Mouse (Mus musculus) right cerebral cortex, adult 2 months (tissue): ENCODE results near the gene Clcn6.
"Not testable (repeated sequence)": the region's sequence is repeated elsewhere in the genome, so short reads cannot be mapped to it uniquely, and the experiment has no call there.

Source experiments
- DNase-seq, 2 experiments: peaks; one replicate each; pipeline ENCODE4 v3.0.0; 2021 to 2022; ENCODE audit warnings: low spot score in 2 of 2

Gene Clcn6

DNA sequence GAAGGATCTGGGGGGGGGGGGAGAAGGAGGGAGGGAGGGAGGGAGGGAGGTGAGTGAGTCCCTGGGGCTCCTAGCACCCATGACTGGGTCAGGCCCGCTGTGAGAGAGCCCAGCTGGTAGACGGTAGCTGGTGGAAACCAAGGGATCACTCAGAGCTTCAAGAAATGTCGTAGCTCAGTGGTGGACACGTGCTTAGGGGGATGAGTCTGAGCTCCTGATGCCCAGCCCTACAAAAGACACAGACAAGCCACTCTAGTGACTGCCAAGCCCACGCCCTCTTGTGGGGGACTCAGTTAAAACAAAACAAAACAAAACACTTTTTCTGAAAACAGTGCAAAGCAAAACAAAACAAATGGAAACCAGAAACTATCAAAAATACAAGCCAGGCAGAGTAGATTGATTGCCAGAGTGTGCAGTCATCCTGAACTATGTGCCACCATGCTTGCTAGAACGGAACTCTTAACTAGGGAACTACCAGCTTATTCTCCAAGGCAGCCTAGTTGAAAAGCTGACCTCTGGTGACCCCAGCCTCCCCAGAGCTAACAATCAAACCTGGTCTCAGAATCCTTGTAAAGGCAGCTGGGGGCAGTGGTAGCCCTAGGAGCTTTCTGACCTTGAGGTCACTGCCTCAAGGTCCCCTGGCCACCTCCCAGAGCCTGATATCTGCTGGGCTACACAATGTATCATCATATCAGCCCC lies 27.2 kb upstream of the Clcn6 start:
- no peak for DNase-seq

DNA sequence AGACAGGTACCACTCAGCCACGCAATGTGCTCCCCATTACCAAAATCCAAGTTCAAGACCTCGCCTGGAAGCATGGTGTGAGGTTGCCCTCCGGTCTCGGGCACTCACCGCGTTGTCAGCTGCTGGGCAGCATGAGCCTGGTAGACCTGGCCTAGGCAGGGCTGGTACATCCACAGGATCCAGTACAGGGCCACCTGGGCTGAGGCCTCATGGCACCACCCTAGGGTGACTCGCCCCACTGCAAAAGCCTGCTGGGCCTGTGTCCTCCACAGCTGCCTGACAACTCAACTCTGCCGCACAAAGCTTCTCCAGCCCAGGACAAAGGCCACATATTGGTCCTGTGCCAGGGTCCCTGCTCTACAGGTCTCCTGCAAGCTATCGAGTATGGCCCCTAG lies 22.5 kb upstream of the Clcn6 start:
- DNase-seq, result no peak

DNA sequence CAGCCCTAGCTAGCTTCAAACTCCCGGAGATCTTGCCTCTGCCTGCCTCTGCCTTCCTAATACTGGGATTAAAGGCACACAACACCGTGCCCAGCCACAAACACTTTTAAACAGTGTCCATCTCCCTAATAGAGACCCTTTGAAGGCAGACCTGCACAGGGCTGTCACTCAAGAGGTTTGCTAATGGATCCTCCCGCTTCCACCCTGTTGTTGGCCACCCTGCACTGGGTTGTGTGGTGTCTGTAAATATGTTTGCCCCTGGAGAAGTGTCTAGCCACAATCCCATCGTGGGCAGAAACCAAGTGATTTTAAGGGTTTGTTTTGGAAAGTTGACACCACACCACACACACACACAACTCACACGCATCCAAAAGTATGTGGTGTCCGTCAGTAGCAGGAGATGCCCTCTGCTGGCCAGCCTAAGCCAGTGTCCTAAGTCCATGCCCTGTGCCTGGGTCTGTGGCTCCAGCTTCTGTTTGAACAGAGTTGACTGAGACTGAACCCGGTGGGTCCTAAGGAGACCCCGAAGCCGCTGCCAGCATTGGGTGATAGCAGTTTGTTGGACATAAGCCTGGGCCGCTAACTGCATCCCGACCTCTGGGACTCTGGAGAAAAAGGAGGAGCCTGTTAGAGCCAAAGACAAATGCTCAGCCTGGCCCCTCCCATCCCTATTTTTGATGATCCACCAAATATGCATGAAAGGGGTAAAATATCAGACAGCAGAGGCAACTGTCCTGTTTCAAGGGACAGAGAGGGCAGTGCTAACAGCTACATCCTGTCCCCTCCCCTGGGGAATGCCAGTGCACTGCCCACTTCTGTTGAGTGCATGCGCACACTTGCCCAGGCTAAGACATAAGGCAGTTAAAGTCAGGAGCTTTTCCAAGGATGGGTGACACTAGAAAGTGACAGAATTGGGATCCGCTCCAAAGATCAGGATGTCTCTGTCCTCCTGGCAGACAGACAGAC lies 21.8 kb upstream of the Clcn6 start:
- no peak for DNase-seq

DNA sequence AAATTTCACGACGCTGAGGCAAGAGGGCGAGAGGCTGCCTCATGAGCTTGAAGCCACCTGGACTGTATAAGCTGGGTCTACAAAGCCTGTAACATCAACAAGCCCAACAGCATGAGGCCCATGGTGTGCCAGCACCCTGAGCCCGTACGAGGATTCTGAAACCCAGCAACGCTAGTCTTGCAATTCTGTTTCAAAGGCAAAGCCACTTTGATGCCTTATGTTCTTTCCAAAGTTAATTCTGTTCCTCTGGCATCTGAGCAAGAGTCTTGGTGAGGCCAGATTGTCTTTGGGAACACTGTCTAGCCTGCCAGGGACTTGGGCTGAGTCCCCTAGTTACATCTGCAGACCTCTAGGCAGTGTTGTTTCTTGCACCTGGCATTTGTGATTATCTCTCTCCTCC lies 20.4 kb upstream of the Clcn6 start:
- peak in 1 of 2 experiments; percentile 23 for DNase-seq

DNA sequence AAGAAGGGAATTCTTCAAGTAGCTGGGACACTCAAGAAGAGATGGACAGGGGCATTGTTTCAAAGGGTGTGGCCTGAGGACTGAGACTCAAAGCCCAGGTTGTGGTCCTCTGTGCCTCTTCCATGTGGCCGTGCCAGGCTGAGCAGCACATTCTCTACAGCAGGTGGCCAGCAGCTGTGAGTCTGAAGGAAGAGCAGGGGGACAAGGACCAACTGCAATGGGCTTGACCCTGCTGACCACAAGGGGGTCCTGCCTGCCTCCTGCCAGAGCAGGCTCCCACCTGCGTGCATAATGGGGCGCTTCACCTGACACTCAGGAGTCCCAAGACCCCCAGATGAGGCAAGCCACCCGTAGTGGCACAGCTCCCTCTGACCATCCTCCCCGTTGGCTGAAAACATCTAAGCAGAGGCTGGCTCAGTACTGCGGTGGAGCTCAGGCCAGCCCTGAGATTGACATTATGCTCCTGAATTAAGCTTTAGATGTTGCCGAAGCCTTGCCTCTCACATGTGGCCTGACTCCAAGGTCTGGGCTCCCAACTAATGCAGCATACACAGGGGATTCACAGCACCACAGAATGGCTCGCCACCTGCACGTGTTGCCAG lies 19.7 kb upstream of the Clcn6 start:
- no peak for DNase-seq

DNA sequence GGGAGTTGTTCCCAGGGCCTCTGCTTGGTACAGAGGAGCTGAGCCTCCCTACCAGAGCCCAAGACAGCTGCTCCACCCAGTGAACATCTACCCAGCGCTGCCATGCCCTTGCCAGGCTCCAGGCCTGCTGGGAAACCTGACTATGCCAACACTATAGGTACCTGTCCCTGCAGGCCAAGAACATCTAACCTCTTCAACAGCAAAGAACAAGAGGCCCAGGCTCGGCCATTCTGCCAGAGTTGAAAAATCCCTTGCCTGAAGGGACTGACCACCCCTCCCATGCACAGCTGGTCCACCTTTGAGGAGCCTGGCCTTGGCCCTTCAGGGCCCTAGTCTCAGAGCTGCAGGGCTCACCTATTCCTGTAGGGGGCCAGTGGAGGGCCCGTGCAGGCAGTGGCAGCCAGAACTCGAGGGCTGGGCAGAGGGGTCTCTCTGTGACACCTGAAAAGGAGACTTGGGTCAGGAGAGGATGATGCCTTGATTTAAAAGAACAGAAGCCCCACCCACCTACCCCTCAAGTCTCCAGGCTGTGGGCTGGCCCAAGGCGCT lies 19.1 kb upstream of the Clcn6 start:
- no peak for DNase-seq

DNA sequence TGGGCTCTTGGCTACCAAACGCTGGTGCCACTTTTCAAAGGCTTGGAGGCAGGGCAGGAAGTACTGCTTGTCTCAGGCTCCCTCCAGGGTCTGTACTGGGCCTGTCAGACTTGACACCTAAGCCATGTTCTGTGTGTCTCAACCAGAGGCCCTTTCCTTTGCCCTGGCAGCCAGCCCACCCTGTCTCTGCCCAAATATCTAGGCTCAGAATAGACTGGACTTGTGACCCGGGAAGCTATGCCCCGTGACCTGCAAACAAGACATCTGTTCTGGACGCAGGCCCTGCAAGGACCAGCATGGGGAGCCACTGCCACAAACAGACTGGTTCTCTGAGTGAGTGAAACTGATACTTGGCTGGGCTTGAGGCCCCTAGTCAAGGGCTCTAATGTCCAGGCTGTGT lies 18.2 kb upstream of the Clcn6 start:
- no peak for DNase-seq

DNA sequence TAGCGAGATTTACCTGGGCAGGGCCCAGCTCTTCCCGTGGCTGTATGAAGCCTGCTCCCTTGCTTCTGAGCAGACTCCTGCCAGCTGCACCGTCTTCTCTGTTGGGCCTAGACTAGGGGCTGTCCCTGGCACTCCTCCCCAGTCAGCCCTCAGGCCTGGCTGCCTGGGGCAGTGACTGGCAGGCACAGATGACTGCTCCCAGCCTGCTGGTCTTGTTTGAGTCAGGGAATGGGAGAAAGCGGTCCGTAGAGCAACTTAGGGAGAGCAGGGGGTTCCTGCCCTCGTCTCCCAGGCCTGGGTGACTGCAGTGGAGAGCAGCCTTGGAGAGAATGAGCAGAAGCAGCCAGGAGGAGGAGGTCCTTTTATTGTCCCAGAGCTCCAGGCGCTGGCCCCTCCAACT lies 17.6 kb upstream of the Clcn6 start:
- DNase-seq, result no peak

DNA sequence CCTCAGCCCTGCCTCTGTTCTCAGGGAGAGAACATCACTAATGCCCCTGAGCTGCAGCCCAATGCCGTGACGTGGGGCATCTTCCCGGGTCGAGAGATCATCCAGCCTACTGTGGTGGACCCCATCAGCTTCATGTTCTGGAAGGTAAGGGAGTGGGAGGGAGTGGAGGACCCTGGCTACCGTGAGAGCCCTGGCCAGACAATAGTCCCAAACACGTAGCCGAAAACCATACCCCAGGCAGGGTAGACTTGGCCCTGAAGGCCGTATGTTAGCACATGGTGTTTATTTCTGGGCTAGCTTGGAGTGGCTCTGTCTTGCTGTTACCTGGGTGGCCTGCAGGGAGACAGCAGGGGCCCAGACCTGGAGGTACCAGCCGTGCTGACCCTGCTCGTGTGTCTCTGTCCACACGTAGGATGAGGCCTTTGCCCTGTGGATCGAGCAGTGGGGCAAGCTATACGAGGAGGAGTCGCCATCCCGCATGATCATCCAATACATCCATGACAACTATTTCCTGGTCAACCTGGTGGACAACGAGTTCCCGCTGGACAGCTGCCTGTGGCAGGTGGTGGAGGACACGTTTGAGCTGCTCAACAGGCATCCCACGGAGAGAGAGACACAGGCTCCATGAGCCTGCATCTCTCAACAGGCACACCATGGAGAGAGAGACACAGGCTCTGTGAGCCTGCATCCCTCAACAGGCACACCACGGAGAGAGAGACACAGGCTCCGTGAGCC lies 16.5 kb upstream of the Clcn6 start:
- DNase-seq, result no peak

DNA sequence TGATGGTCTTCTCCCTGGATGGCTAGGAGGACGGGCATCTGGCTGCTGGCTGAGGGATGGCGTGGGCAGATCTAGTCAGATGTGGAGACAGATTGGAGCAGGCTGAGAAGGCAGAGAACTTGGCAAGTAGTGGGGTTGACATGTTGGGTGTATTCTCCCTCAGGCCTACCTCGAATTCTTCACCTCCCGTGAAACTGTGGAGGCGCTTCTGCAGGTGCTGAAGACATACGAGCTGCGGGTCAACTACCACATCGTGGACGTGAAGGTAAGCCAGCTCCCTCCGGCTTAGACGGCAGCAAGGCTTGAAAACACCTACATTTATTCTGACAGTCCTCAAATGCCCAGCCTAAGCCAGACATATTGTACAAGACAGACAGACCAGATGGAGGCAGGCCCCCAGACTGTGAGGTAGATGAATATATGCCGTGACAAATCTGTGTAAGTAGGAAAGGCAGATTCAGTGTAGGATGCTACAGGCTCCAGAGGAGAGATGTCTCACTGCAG lies 14.8 kb upstream of the Clcn6 start:
- peak; percentile 77 to 78 for DNase-seq

DNA sequence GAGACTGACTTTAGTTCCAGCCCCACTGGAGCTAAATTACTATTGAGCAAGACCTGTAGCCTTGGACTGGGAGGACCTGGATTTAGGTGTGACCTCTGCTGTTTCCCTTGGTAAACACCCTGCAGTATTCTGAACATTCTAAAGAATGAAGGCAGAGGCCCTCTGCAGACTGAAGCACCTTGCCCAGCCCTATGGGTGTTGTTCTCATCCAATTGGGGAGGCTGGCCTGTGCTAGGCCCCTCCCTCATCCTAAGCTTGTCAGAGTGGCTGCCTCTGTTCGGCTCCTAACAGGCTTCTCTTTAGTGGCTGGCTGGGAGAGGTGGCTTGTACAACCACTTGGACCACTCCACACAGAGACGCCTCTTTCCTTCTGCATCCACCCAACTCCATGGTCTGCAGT lies 14.4 kb upstream of the Clcn6 start:
- no peak for DNase-seq

DNA sequence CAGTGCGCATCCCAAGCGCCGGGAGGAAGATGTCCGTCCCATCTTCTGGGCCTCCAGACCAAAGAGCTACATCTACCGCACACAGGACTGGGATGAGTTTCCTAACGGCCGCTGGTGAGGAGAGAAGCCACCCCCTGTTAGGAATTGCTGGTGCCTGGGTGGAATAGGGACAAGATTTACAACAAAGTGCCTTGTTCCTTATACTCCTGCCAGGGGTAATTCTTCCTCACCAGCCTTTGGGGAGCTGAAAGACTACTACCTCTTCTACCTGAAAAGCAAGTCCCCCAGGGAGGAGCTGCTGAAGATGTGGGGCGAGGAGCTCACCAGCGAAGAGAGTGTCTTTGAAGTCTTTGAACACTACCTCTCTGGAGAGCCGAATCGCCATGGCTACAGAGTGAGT lies 13.3 kb upstream of the Clcn6 start:
- no peak for DNase-seq

DNA sequence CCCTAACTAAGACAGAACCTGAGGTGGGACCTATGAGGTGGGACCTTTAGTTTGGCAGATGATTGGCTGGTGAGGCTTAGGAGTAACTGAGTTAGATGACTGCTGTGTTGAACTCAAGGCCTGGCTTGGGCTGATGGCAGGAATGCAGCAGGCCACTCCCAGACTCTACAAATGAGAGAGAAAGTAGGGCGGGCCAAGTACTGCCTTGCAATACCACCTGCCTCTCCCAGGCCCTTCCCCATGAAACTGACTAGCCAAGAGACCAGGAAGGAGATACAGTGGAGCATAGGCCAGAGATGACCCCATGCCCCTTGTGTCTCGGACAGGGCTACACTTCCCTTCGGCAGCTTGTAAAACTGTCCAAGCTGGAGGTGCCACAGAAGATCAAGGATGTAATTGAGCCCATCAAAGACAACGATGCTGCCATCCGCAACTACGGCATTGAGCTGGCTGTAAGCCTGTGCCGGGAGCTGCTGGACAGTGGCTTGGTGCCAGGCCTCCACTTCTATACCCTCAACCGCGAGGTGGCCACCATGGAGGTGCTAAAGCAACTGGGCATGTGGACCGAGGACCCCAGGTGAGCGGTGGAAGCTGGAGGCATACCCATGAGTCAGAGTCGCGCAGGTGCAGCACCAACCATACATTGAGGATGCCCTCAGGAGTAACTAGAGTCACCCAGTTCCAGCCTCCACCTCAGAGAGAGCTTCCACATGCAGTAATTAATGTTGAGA lies 12.6 kb upstream of the Clcn6 start:
- no peak for DNase-seq

DNA sequence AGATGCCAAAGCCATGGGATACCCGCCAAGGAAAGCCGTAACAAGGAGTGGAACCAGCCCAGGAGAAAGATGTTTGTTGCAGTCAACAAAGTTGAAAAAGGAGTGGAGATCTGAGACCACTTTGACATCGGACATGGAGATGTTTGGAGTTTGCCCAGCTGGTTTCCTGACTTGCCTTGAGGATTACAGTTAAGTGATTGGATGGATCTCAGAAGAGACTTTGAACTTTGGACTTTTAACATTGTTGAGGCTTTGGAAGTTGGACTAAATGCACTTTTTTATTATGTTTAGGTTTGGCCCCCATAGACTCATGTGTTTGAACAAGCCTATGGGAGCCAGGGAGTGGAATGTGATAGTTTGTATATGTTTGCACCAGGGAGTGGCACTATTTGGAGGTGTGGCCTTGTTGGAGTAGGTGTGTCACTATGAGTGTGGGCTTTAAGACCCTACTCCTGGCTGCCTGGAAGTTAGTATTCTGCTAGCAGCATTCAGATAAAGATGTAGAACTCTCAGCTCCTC lies 11.8 kb upstream of the Clcn6 start:
- DNase-seq, result not testable (repeated sequence)

DNA sequence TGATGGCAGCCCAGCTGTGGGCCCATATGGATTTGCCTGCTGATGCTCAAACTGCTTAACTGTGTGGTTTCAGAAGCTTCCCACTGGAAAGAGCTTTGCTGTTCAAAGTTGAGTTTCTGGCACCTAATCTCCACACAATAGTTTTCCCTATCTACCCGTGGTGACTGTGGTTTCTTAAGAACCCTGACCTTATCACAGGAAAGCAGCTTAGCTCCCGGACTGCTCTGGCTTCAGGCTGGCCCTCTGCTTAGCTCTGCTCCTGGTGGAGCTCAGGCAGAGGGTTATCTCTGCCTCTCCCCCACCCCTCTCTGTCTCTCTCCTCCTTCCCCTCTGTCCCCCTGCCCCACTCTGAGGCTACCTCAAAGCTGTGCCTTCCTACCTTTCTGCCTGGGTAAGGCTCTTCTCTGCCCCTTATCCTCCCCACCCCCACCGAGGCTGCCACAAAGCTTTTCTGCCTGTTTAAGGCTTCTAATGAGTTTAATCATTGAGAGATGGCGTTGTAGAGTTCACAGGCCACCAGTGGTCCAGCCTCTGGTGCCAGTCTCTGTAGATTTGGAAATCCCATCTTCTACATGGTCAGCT lies 7.9 kb upstream of the Clcn6 start:
- no peak for DNase-seq

DNA sequence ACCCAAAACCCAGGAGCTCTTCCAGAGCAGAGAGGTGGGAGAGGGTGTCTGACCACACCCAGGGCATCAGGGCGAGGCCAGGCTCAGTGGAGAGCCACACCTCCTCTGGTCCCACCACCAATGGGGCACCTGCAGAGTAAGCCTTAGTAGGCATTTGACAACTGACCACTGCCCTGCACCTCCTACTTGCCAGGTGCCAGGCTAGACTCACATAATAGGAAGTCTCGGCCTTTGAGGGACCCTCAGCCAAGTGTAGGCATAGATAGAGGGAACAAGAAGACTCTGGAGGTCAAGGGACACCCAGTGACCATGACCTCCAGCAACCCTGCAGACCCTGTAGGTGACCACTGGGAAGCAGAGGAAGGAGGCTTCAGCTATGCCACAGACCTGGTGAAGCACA lies 5.5 kb upstream of the Clcn6 start:
- DNase-seq, result no peak

DNA sequence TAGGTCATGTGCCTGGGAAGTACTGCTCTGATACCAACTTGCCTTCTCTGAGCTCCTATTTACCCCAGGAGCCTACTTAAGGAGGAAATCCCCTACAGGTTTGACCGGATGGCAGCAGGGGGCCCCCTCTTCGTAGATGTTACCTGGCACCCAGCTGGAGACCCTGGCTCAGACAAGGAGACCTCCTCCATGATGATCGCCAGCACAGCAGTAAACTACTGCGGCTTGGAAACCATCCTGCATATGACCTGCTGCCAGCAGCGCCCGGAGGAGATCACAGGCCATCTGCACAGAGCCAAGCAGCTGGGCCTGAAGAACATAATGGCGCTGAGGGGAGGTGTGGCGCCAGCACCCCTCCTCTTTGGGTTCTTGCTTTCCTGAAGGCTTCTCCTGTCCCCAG lies 4.7 kb upstream of the Clcn6 start:
- DNase-seq, result not testable (repeated sequence)

DNA sequence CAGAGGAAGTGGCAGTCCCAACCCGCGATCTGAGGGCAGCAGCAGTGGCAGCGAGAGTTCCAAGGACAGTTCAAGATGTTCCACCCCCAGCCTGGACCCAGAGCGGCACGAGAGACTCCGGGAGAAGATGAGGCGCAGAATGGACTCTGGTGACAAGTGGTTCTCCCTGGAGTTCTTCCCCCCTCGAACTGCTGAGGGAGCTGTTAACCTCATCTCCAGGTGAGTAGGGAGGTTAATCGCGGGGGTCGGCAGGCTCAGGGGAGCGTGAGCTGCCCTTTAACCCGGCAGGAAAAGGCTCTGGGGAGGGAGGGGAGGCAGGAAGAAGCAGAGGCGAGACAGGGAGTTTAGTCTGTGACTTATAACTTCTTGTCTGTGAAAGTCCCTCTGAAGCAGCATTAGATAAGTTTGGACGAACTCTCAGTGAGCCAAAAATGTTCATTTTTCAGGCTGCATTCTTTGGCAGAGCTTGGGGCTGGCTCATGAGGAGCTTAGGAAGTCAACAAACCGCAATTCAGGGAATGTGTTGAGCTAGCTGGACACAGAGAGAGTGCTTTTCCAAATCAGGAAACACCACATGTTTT lies 3.1 kb upstream of the Clcn6 start:
- DNase-seq, result peak in 1 of 2 experiments; percentile 24

DNA sequence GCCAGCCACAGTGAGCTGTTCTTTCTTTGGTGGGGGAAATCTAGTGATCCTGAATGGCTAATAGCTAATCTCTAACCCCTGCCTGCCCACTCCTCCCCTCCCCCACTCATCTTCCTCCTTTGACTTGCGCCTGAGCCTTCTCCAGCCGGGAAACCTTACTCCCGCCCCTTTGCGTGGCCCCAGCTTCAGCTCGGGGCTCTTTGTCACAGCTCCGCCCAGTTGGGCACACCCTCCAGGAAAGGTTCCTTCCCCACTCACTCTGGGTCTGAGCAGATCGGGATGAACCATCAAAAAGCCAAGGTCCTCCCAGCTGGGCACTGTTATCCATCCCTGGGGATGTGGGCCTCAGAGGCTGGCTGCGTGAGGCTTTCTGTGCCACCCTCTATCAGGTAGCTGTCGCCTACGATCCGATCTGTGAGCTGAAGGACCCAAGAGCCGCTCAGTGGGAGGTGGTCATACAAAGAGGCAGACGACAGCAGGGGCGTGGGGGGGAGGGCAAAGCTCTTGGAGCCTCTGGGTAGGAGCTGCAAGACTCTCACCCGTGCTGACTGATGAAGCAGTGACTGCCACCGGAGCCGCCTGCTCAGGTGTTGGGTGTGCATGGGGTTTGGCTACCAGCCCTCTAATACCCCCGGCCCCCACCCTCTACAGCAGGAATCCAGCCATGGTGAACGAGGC lies 2.5 kb upstream of the Clcn6 start:
- peak; percentile 36 to 44 for DNase-seq
